Mouse (Mus musculus): ENCODE measurements around the gene Ola1.

DNA sequence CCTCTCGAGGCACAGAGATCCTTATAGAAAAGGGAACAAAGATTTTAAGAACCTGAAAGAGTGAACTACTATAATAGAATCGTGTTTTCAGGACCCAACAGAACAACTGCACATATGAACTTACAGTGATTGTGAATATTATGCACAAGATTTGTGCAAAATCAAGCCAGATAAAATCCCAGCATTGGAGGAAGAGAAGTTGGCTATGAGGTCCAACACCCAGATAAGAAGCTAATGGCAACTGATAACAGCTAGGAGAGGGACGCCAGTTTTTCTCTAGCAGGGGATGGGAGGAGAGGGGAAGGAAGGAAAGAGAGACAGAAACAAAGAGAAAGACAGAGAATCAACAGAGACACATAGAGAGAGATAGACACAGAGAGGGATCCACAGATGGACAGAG, 33.5 kb downstream of the Ola1 start:
- TF ChIP-seq POLR2A (IDR thresholded peaks at IDR 0.05; ENCODE audit: extremely low read depth, insufficient read depth, low read length) (no peak), CTCF (IDR thresholded peaks at IDR 0.05; ENCODE audit: extremely low read depth, insufficient read depth, low read length) (no peak)
